Mouse (Mus musculus): Measurements from ENCODE around the gene Dcaf12. TPM values are rescaled to one million over a fixed set of nuclear protein-coding genes. Genes with fewer than 3 reads are reported as not detected.

The Dcaf12 gene
- total RNA-seq, 2 experiments from 2014 or later = 42.2 to 45.5 TPM

- intact Hi-C loops (cut with DNase I) = no loop called here
- DNase-seq (ENCODE audit: low spot score) = no peak
These were observed 59.0 kb downstream of the Dcaf12 start for GRCm38 (mm10) chr4:41255564-41256210.

GRCm38 (mm10) chr4:41253756-41254155 lies 60.9 kb downstream of the Dcaf12 start:
- DNase-seq (ENCODE audit: low spot score) = no peak
- intact Hi-C loops (cut with DNase I) = no loop called here

- DNase-seq (ENCODE audit: low spot score) = no peak
- intact Hi-C loops (cut with DNase I) = no loop called here
These were observed 69.3 kb downstream of the Dcaf12 start for GRCm38 (mm10) chr4:41245408-41245807.

Other genes starting within 250 kb of the Dcaf12 start
- gene Aqp3, start 216.7 kb downstream of the Dcaf12 start, total RNA-seq (2021) = not detected
- gene Nol6, start 190.4 kb downstream of the Dcaf12 start, total RNA-seq (2021) = 10 to 100 TPM; 14.5 to 15.3 TPM
- gene Ube2r2, start 179.1 kb downstream of the Dcaf12 start, total RNA-seq (2021) = 100 to 1,000 TPM; 121 to 131 TPM
- 10 to 100 TPM; 63.5 to 64.2 TPM for gene Ubap2, start 39.7 kb downstream of the Dcaf12 start, total RNA-seq (2021)
- gene Ubap1, start 34.1 kb upstream of the Dcaf12 start, total RNA-seq (2021) = 10 to 100 TPM; 33.9 to 35.9 TPM
- gene Kif24, start 150.0 kb upstream of the Dcaf12 start, total RNA-seq (2021) = under 1 TPM; 0.26 to 0.45 TPM
- 10 to 100 TPM; 29.6 to 32.7 TPM for gene Nudt2, start 150.3 kb upstream of the Dcaf12 start, total RNA-seq (2021)
- gene AI464131, start 188.2 kb upstream of the Dcaf12 start, total RNA-seq (2021) = 10 to 100 TPM; 10.2 to 10.4 TPM
- gene 1110017D15Rik, start 202.4 kb upstream of the Dcaf12 start, total RNA-seq (2021) = not detected

Measured in heart, postnatal 25 days (tissue).